Mouse (Mus musculus) CH12.LX (cell line): ENCODE results near the gene Gimap5. TPM values are rescaled to one million over a fixed set of nuclear protein-coding genes. Genes with fewer than 3 reads are reported as not detected.

Experiments
- DNase-seq: peaks from one replicate; pipeline ENCODE4 v3.0.0-alpha.2; 2013; ENCODE audit errors: extremely low read depth
- H3K27ac ChIP-seq: 2 replicates; pipeline ENCODE4 v1.5.1; 2012; ENCODE audit warnings: low read depth, mild to moderate bottlenecking, control low read depth, moderate library complexity; ENCODE audit not compliant: insufficient read depth
- H3K27me3 ChIP-seq: replicated peaks from 2 replicates; pipeline ENCODE3; 2012; ENCODE audit warnings: inconsistent platforms
- H3K36me3 ChIP-seq, 2 experiments: replicated peaks in 1 of 2; 2 replicates each; pipeline versions ENCODE3 to v1.6.1; 2012; ENCODE audit warnings: inconsistent platforms in 1 of 2, low read length in 1 of 2, mild to moderate bottlenecking in 1 of 2, mixed read lengths in 1 of 2, moderate library complexity in 1 of 2; ENCODE audit not compliant: control insufficient read depth in 1 of 2, insufficient read depth in 1 of 2
- H3K4me1 ChIP-seq, 2 experiments: 2 replicates each; pipeline ENCODE4 v1.6.1; 2012; ENCODE audit warnings: inconsistent platforms in 1 of 2, moderate library complexity in 1 of 2; ENCODE audit not compliant: insufficient read depth in 2 of 2, control insufficient read depth in 1 of 2
- H3K4me2 ChIP-seq: 2 replicates; pipeline ENCODE4 v1.6.1; 2012; ENCODE audit warnings: low read depth, mild to moderate bottlenecking, control low read depth; ENCODE audit not compliant: poor library complexity, insufficient read depth, severe bottlenecking
- H3K4me3 ChIP-seq, 3 experiments: fragments of 150-350 bp in 1 of 3; sonication (generic) in 1 of 3; replicated peaks in 1 of 3; 2 replicates each; pipeline versions ENCODE3 to v1.5.1; 2011 to 2012; ENCODE audit warnings: low read depth in 2 of 3, low read length in 2 of 3, mild to moderate bottlenecking in 2 of 3, moderate library complexity in 2 of 3, control low read depth in 1 of 3, improper control_type of control experiment in 1 of 3, inconsistent platforms in 1 of 3, mixed read lengths in 1 of 3; ENCODE audit not compliant: poor library complexity in 1 of 3
- H3K79me2 ChIP-seq: replicated peaks from 2 replicates; pipeline ENCODE4 v1.6.1; 2012; ENCODE audit warnings: mild to moderate bottlenecking, moderate library complexity; ENCODE audit not compliant: control insufficient read depth, poor library complexity, insufficient read depth, severe bottlenecking; ENCODE audit errors: extremely low read depth
- H3K9ac ChIP-seq: 2 replicates; pipeline ENCODE4 v1.6.1; 2012; ENCODE audit warnings: low read depth, mild to moderate bottlenecking, control low read depth, moderate library complexity; ENCODE audit not compliant: insufficient read depth
- H3K9me3 ChIP-seq: replicated peaks from 2 replicates; pipeline ENCODE3; 2012; ENCODE audit warnings: low read length, inconsistent platforms, mixed read lengths
- BHLHE40 ChIP-seq: IDR thresholded peaks from 2 replicates; pipeline ENCODE4 v1.6.1; 2011; ENCODE audit warnings: mild to moderate bottlenecking, low read depth, low read length, improper control_type of control experiment
- CHD2 ChIP-seq: IDR thresholded peaks from 2 replicates; pipeline ENCODE4 v1.6.1; 2011; ENCODE audit warnings: low read length, improper control_type of control experiment
- E2F4 ChIP-seq: IDR thresholded peaks from 2 replicates; pipeline ENCODE4 v1.6.1; 2011; ENCODE audit warnings: low read depth, low read length, improper control_type of control experiment; ENCODE audit not compliant: insufficient replicate concordance
- ELF1 ChIP-seq: IDR thresholded peaks from 2 replicates; pipeline ENCODE4 v1.6.1; 2014; ENCODE audit warnings: low read depth, mild to moderate bottlenecking, inconsistent platforms, low read length, improper control_type of control experiment
- ETS1 ChIP-seq: conservative IDR thresholded peaks from 2 replicates; pipeline ENCODE4 v1.6.1; 2012; ENCODE audit warnings: low read depth, mild to moderate bottlenecking, inconsistent platforms, low read length, improper control_type of control experiment, moderate library complexity
- GABPA ChIP-seq: IDR thresholded peaks from 2 replicates; pipeline ENCODE4 v1.6.1; 2012; ENCODE audit warnings: low read depth, low read length, improper control_type of control experiment, inconsistent platforms; ENCODE audit not compliant: insufficient replicate concordance
- IRF4 ChIP-seq: IDR thresholded peaks from 2 replicates; pipeline ENCODE4 v1.6.1; 2014; ENCODE audit warnings: low read depth, mild to moderate bottlenecking, inconsistent platforms, low read length, improper control_type of control experiment
- JUN ChIP-seq: IDR thresholded peaks from 2 replicates; pipeline ENCODE4 v1.6.1; 2011; ENCODE audit warnings: low read depth, mild to moderate bottlenecking, low read length, improper control_type of control experiment, moderate library complexity; ENCODE audit not compliant: insufficient read depth
- JUND ChIP-seq: conservative IDR thresholded peaks from 2 replicates; pipeline ENCODE4 v1.6.1; 2011; ENCODE audit warnings: low read depth, low read length, improper control_type of control experiment
- KAT2A ChIP-seq: IDR thresholded peaks from 2 replicates; pipeline ENCODE4 v1.6.1; 2012; ENCODE audit warnings: low read length, improper control_type of control experiment, inconsistent platforms; ENCODE audit not compliant: insufficient replicate concordance
- MAFK ChIP-seq: IDR thresholded peaks from 2 replicates; pipeline ENCODE4 v1.6.1; 2011; ENCODE audit warnings: low read length, improper control_type of control experiment; ENCODE audit not compliant: insufficient replicate concordance
- MAX ChIP-seq: IDR thresholded peaks from 2 replicates; pipeline ENCODE4 v1.6.1; 2011; ENCODE audit warnings: low read length, improper control_type of control experiment
- MEF2A ChIP-seq: IDR thresholded peaks from 2 replicates; pipeline ENCODE4 v1.6.1; 2014; ENCODE audit warnings: low read depth, mild to moderate bottlenecking, inconsistent platforms, low read length, improper control_type of control experiment, borderline replicate concordance
- NELFE ChIP-seq: IDR thresholded peaks from 2 replicates; pipeline ENCODE4 v1.6.1; 2011; ENCODE audit warnings: low read depth, low read length, improper control_type of control experiment
- POLR2AphosphoS2 ChIP-seq: IDR thresholded peaks from 2 replicates; pipeline ENCODE4 v1.6.1; 2011; ENCODE audit warnings: low read depth, low read length, improper control_type of control experiment
- RAD21 ChIP-seq: IDR thresholded peaks from 2 replicates; pipeline ENCODE4 v1.6.1; 2011; ENCODE audit warnings: low read depth, mild to moderate bottlenecking, low read length, improper control_type of control experiment, moderate library complexity
- RCOR1 ChIP-seq: conservative IDR thresholded peaks from 2 replicates; pipeline ENCODE4 v1.6.1; 2012; ENCODE audit warnings: low read depth, mild to moderate bottlenecking, inconsistent platforms, low read length, improper control_type of control experiment
- TCF12 ChIP-seq: IDR thresholded peaks from 2 replicates; pipeline ENCODE4 v1.6.1; 2014; ENCODE audit warnings: low read depth, mild to moderate bottlenecking, inconsistent platforms, low read length, improper control_type of control experiment
- USF1 ChIP-seq: IDR thresholded peaks from 2 replicates; pipeline ENCODE4 v1.6.1; 2014; ENCODE audit warnings: low read depth, mild to moderate bottlenecking, inconsistent platforms, low read length, improper control_type of control experiment
- USF2 ChIP-seq: conservative IDR thresholded peaks from 2 replicates; pipeline ENCODE4 v1.6.1; 2011; ENCODE audit warnings: low read depth, low read length, improper control_type of control experiment
- ZC3H11A ChIP-seq: IDR thresholded peaks from 2 replicates; pipeline ENCODE4 v1.6.1; 2012; ENCODE audit warnings: low read depth, mild to moderate bottlenecking, inconsistent platforms, low read length, improper control_type of control experiment
- ZKSCAN1 ChIP-seq: IDR thresholded peaks from 2 replicates; pipeline ENCODE4 v1.6.1; 2012; ENCODE audit warnings: low read depth, inconsistent platforms, low read length, improper control_type of control experiment, borderline replicate concordance
- ZNF384 ChIP-seq: IDR thresholded peaks from 2 replicates; pipeline ENCODE4 v1.6.1; 2012; ENCODE audit warnings: low read depth, low read length, improper control_type of control experiment, inconsistent platforms
- dilution Hi-C: fragments of 300-500 bp; cut with MboI; formaldehyde crosslinking; loops from 2 replicates; pipeline ENCODE4 v1.14.3; 2020; ENCODE audit warnings: low sequenced_read_pairs; ENCODE audit not compliant: extremely low pct_unique_long_range_greater_than_20kb, extremely low pct_ligation_motif_present
- in situ Hi-C: fragments of 300-500 bp; cut with MboI; formaldehyde crosslinking; loops from 3 replicates; pipeline ENCODE4 v1.14.3; 2019; ENCODE audit warnings: low sequenced_read_pairs, low pct_ligation_motif_present, low pct_unique_long_range_greater_than_20kb, mixed read lengths
- polyA plus RNA-seq: library from polyadenylated mRNA; unstranded; fragments of >175 nt; gene quantifications from 2 replicates; pipeline ENCODE4 v1.2.1, GENCODE M21; 2012; ENCODE audit warnings: low read depth; ENCODE audit not compliant: insufficient read length
- total RNA-seq, 2 experiments: library from RNA; depleted of rRNA; stranded (reverse); fragments of 300-350 nt in 1 of 2; fragments of >200 nt in 1 of 2; gene quantifications; 2 replicates each; pipeline ENCODE4 v1.2.3; 2012 to 2014

The Gimap5 gene
- total and polyA plus RNA-seq, 3 experiments: 56.9 to 82.1 (median 74.6) TPM

- in situ Hi-C loops (no loop called here), dilution Hi-C loops (no loop called here)
- Histone ChIP-seq H3K9ac (no peak overlapping the region), H3K36me3 (no peaks in the 10 kb centered on the region), H3K4me3 (no peak overlapping the region), H3K4me1 (peaks cover 0 to 7% of the 10 kb centered on the region in 2 experiments; a peak in 1 of 4 replicates), H3K79me2 (no peaks in the 10 kb centered on the region), H3K4me2 (no peak overlapping the region), H3K27ac (no peak overlapping the region), H3K9me3 (no peaks in the 10 kb centered on the region), H3K27me3 (no peaks in the 10 kb centered on the region)
- TF ChIP-seq MAFK (no peak), USF1 (no peak), MEF2A (no peak), ZKSCAN1 (no peak), MAX (no peak), RCOR1 (no peak), USF2 (no peak), GABPA (no peak), ETS1 (no peak), RAD21 (no peak), KAT2A (no peak), JUND (no peak)
- no peak for DNase-seq
Observed at GRCm38 (mm10) chr6:48784406-48784805, 38.4 kb downstream of the Gimap5 start.

DNA sequence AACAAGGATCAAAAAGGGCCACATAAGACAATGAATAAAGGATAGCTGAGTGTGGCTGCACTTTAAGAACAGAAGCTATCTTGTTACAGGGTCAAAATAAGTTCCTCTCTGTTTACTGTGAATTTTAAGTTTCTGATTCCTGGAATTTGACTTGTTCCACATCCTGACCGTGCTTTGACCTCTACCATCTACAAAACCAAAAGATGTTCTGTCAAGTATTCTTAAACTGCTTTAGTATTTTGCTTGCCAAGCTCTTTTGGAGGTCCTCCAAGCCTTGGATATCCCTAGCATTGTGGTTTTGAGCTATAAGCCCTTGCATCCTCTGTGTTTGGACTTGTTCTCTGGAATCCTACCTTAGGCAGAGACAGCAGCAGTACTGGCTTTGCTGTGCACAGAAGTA is 39.2 kb downstream of the Gimap5 start:
- Histone ChIP-seq H3K27ac (no peak overlapping the region), H3K27me3 (no peaks in the 10 kb centered on the region)
- dilution Hi-C loops: no loop called here
- TF ChIP-seq ELF1 (no peak), E2F4 (no peak), CHD2 (no peak), JUN (no peak), ZKSCAN1 (no peak), TCF12 (no peak), JUND (no peak), ETS1 (no peak), MAFK (no peak), POLR2AphosphoS2 (no peak), BHLHE40 (no peak), GABPA (no peak), ZNF384 (no peak), ZC3H11A (no peak), RCOR1 (no peak), IRF4 (no peak), NELFE (no peak)
- TF ChIP-seq, all 38 proteins: peak for 0
- Histone ChIP-seq H3K36me3 (no peaks in the 10 kb centered on the region), H3K79me2 (no peaks in the 10 kb centered on the region), H3K4me1 (peaks cover 0 to 7% of the 10 kb centered on the region in 2 experiments; a peak in 1 of 4 replicates), H3K4me2 (no peak overlapping the region), H3K4me3 (no peak overlapping the region), H3K9me3 (no peaks in the 10 kb centered on the region), H3K9ac (no peak overlapping the region)
- in situ Hi-C loops: no loop called here
- no peak for DNase-seq
